Mouse (Mus musculus): ENCODE data around the gene Uvssa. TPM values are rescaled to one million over a fixed set of nuclear protein-coding genes. Genes with fewer than 3 reads are reported as not detected.

Uvssa gene
- polyA plus RNA-seq, 1 experiment = 4.3 TPM

GRCm38 (mm10) chr5:33442927-33443710 is 64.8 kb downstream of the Uvssa start:
- peak; percentile 66 for TF ChIP-seq CTCF (conservative IDR thresholded peaks at IDR 0.05; ENCODE audit: insufficient read depth, insufficient read length, low read depth, low read length)
- TF ChIP-seq POLR2A (IDR thresholded peaks at IDR 0.05; ENCODE audit: low read depth, low read length) = no peak
- Histone ChIP-seq H3K4me3 (ENCODE audit: insufficient read depth, low read depth, low read length) (no peak overlapping the region), H3K27me3 (replicated peaks; ENCODE audit: control insufficient read depth, insufficient read depth, low read length) (no peaks in the 10 kb centered on the region), H3K4me1 (ENCODE audit: control insufficient read depth, insufficient read depth, low read length) (no peaks in the 10 kb centered on the region), H3K36me3 (ENCODE audit: control insufficient read depth, insufficient read depth, low read length) (no peaks in the 10 kb centered on the region), H3K27ac (ENCODE audit: insufficient read depth, low read depth, low read length) (no peak overlapping the region)
- 8% methylated on average over 56 of the region's 56 CpGs for whole genome bisulfite sequencing
- peak; percentile 15 for DNase-seq

GRCm38 (mm10) chr5:33443794-33444193 is 65.4 kb downstream of the Uvssa start:
- DNase-seq = no peak
- Histone ChIP-seq H3K4me3 (ENCODE audit: insufficient read depth, low read depth, low read length) (no peak overlapping the region), H3K27me3 (replicated peaks; ENCODE audit: control insufficient read depth, insufficient read depth, low read length) (no peaks in the 10 kb centered on the region), H3K36me3 (ENCODE audit: control insufficient read depth, insufficient read depth, low read length) (no peaks in the 10 kb centered on the region), H3K4me1 (ENCODE audit: control insufficient read depth, insufficient read depth, low read length) (no peaks in the 10 kb centered on the region), H3K27ac (ENCODE audit: insufficient read depth, low read depth, low read length) (no peak overlapping the region)
- no peak for TF ChIP-seq CTCF (conservative IDR thresholded peaks at IDR 0.05; ENCODE audit: insufficient read depth, insufficient read length, low read depth, low read length)
- WGBS = 60% methylated on average over 9 of the region's 9 CpGs

- Histone ChIP-seq H3K36me3 (ENCODE audit: control insufficient read depth, insufficient read depth, low read length) (no peaks in the 10 kb centered on the region), H3K4me3 (ENCODE audit: insufficient read depth, low read depth, low read length) (no peak overlapping the region), H3K27me3 (replicated peaks; ENCODE audit: control insufficient read depth, insufficient read depth, low read length) (no peaks in the 10 kb centered on the region), H3K4me1 (ENCODE audit: control insufficient read depth, insufficient read depth, low read length) (no peaks in the 10 kb centered on the region), H3K27ac (ENCODE audit: insufficient read depth, low read depth, low read length) (no peak overlapping the region)
- no peak for TF ChIP-seq POLR2A (IDR thresholded peaks at IDR 0.05; ENCODE audit: low read depth, low read length)
- TF ChIP-seq CTCF (conservative IDR thresholded peaks at IDR 0.05; ENCODE audit: insufficient read depth, insufficient read length, low read depth, low read length) = no peak
- no peak for DNase-seq
- WGBS = 24% methylated on average over 8 of the region's 8 CpGs
Observed at GRCm38 (mm10) chr5:33455737-33456136, 77.4 kb downstream of the Uvssa start.

GRCm38 (mm10) chr5:33458132-33458622 is 79.8 kb downstream of the Uvssa start:
- TF ChIP-seq POLR2A (IDR thresholded peaks at IDR 0.05; ENCODE audit: low read depth, low read length) (no peak), CTCF (conservative IDR thresholded peaks at IDR 0.05; ENCODE audit: insufficient read depth, insufficient read length, low read depth, low read length) (no peak)
- Histone ChIP-seq H3K27me3 (replicated peaks; ENCODE audit: control insufficient read depth, insufficient read depth, low read length) (no peaks in the 10 kb centered on the region), H3K4me3 (ENCODE audit: insufficient read depth, low read depth, low read length) (no peak overlapping the region), H3K27ac (ENCODE audit: insufficient read depth, low read depth, low read length) (no peak overlapping the region), H3K4me1 (ENCODE audit: control insufficient read depth, insufficient read depth, low read length) (no peaks in the 10 kb centered on the region), H3K36me3 (ENCODE audit: control insufficient read depth, insufficient read depth, low read length) (no peaks in the 10 kb centered on the region)
- WGBS = 69% methylated on average over 3 of the region's 3 CpGs
- no peak for DNase-seq

- WGBS = 68% methylated on average over 2 of the region's 2 CpGs
- Histone ChIP-seq H3K27ac (ENCODE audit: insufficient read depth, low read depth, low read length) (no peak overlapping the region), H3K27me3 (replicated peaks; ENCODE audit: control insufficient read depth, insufficient read depth, low read length) (no peaks in the 10 kb centered on the region), H3K4me1 (ENCODE audit: control insufficient read depth, insufficient read depth, low read length) (no peaks in the 10 kb centered on the region), H3K4me3 (ENCODE audit: insufficient read depth, low read depth, low read length) (no peak overlapping the region), H3K36me3 (ENCODE audit: control insufficient read depth, insufficient read depth, low read length) (no peaks in the 10 kb centered on the region)
- no peak for DNase-seq
- TF ChIP-seq POLR2A (IDR thresholded peaks at IDR 0.05; ENCODE audit: low read depth, low read length) (no peak), CTCF (conservative IDR thresholded peaks at IDR 0.05; ENCODE audit: insufficient read depth, insufficient read length, low read depth, low read length) (no peak)
Observed at GRCm38 (mm10) chr5:33459111-33459510, 80.8 kb downstream of the Uvssa start.

GRCm38 (mm10) chr5:33464390-33464789 is 86.0 kb downstream of the Uvssa start:
- no peaks in the 10 kb centered on the region for H3K4me1 ChIP-seq (ENCODE audit: control insufficient read depth, insufficient read depth, low read length)
- H3K4me3 ChIP-seq (ENCODE audit: insufficient read depth, low read depth, low read length) = no peak overlapping the region
- H3K36me3 ChIP-seq (ENCODE audit: control insufficient read depth, insufficient read depth, low read length) = no peaks in the 10 kb centered on the region
- no peak overlapping the region for H3K27ac ChIP-seq (ENCODE audit: insufficient read depth, low read depth, low read length)
- WGBS = 42% methylated on average over 7 of the region's 7 CpGs
- no peaks in the 10 kb centered on the region for H3K27me3 ChIP-seq (replicated peaks; ENCODE audit: control insufficient read depth, insufficient read depth, low read length)
- DNase-seq = no peak
- no peak for TF ChIP-seq CTCF (conservative IDR thresholded peaks at IDR 0.05; ENCODE audit: insufficient read depth, insufficient read length, low read depth, low read length)
- TF ChIP-seq POLR2A (IDR thresholded peaks at IDR 0.05; ENCODE audit: low read depth, low read length) = no peak

GRCm38 (mm10) chr5:33465464-33465863 is 87.1 kb downstream of the Uvssa start:
- 44% methylated on average over 11 of the region's 11 CpGs for WGBS
- H3K4me1 ChIP-seq (ENCODE audit: control insufficient read depth, insufficient read depth, low read length) = no peaks in the 10 kb centered on the region

More at GRCm38 (mm10) chr5:33465464-33465863, 87.1 kb downstream of the Uvssa start:
- TF ChIP-seq POLR2A (IDR thresholded peaks at IDR 0.05; ENCODE audit: low read depth, low read length) = no peak
- TF ChIP-seq CTCF (conservative IDR thresholded peaks at IDR 0.05; ENCODE audit: insufficient read depth, insufficient read length, low read depth, low read length) = no peak
- Histone ChIP-seq H3K27me3 (replicated peaks; ENCODE audit: control insufficient read depth, insufficient read depth, low read length) (no peaks in the 10 kb centered on the region), H3K27ac (ENCODE audit: insufficient read depth, low read depth, low read length) (no peak overlapping the region), H3K36me3 (ENCODE audit: control insufficient read depth, insufficient read depth, low read length) (no peaks in the 10 kb centered on the region), H3K4me3 (ENCODE audit: insufficient read depth, low read depth, low read length) (no peak overlapping the region)
- DNase-seq = no peak

Other genes with a start within 250 kb of the Uvssa start
- gene Spon2, start 160.1 kb upstream of the Uvssa start, polyA plus RNA-seq (2012; rRNA removed) = 1.5 and 2.5 TPM in 2 replicates
- 209 and 253 TPM in 2 replicates for gene Ctbp1, start 103.6 kb upstream of the Uvssa start, polyA plus RNA-seq (2012; rRNA removed)
- 109 and 123 TPM in 2 replicates for gene Maea, start 43.0 kb upstream of the Uvssa start, polyA plus RNA-seq (2012; rRNA removed)
- gene Nkx1-1, start 55.4 kb downstream of the Uvssa start, polyA plus RNA-seq (2012; rRNA removed) = not detected in 2 replicates

Data from kidney, adult 2 months (tissue).